Comparison of ENCODE assay signal across 8 mouse cellular contexts in genomic region chr2:166482720-166483616, GRCm38 (mm10).
DNase-seq lines count a peak whose midpoint lies in the region; ATAC-seq and TF ChIP-seq lines count a peak whose summit lies in the region.

No protein-coding gene starts in this region.

- H3K9me3 ChIP-seq in neural tube, embryonic 11.5 days (ENCODE audit: control insufficient read depth, low read length): no peaks in the 10 kb centered on the region
- H3K9me3 ChIP-seq in hindbrain, postnatal 0 days (ENCODE audit: low read length): no peaks in the 10 kb centered on the region

- peak; percentile 60; the same call in 1 of the 2 replicates for ATAC-seq in neural tube, embryonic 11.5 days (ENCODE audit: insufficient read depth, low FRiP score, low TSS enrichment)
- ATAC-seq in hindbrain, postnatal 0 days: peak; percentile 58
- no peak for ATAC-seq in erythroblast, adult 5-6 weeks (replicated peaks; ENCODE audit: low FRiP score, poor library complexity, severe bottlenecking)

- H3K4me3 ChIP-seq in neural tube, embryonic 11.5 days (ENCODE audit: low read depth, low read length): no peak overlapping the region
- H3K4me3 ChIP-seq in embryonic fibroblast, embryonic 13.5 days (ENCODE audit: insufficient read depth, low read length): no peak overlapping the region
- no peak overlapping the region for H3K4me3 ChIP-seq in hindbrain, postnatal 0 days (ENCODE audit: low read length)

- no peaks in the 10 kb centered on the region for H3K27me3 ChIP-seq in neural tube, embryonic 11.5 days (ENCODE audit: control insufficient read depth, insufficient read depth, low read length)
- H3K27me3 ChIP-seq in hindbrain, postnatal 0 days (ENCODE audit: insufficient read depth, low read length): no peaks in the 10 kb centered on the region

- H3K27ac ChIP-seq in neural tube, embryonic 11.5 days (ENCODE audit: low read depth, low read length): peak overlapping the region; percentile 15; the same call in 1 of the 2 replicates
- peak overlapping the region; percentile 1; the same call in 1 of the 2 replicates for H3K27ac ChIP-seq in embryonic fibroblast, embryonic 13.5 days (ENCODE audit: insufficient read depth, low read length)
- H3K27ac ChIP-seq in hindbrain, postnatal 0 days: peak overlapping the region; percentile 65; the same call in 1 of the 2 replicates

- H3K4me1 ChIP-seq in neural tube, embryonic 11.5 days (ENCODE audit: control insufficient read depth, insufficient read depth, low read length): peaks cover 24% of the 10 kb centered on the region
- H3K4me1 ChIP-seq in embryonic fibroblast, embryonic 13.5 days (ENCODE audit: control insufficient read depth, insufficient read depth, low read length): peaks cover 7% of the 10 kb centered on the region
- peaks cover 4% of the 10 kb centered on the region; the same call in 1 of the 2 replicates for H3K4me1 ChIP-seq in hindbrain, postnatal 0 days (ENCODE audit: insufficient read depth, low read length)

- DNase-seq in neural tube, embryonic 11.5 days (ENCODE audit: low spot score): peak; percentile 65
- no peak for DNase-seq in neural tube, embryonic 10.5 days (ENCODE audit: extremely low spot score, low spot score)
- peak; percentile 75 for DNase-seq in hindbrain, postnatal 0 days (ENCODE audit: low spot score)
- DNase-seq in right cerebral cortex, postnatal 10 days (ENCODE audit: low spot score in 2 of 2): peak; percentile 57 to 69
- no peak for DNase-seq in urinary bladder, adult 2 months (ENCODE audit: low spot score)
- no peak for DNase-seq in adrenal gland, postnatal 25 days

- 55% methylated on average over 14 of the region's 14 CpGs for WGBS in neural tube, embryonic 11.5 days
- 22% methylated on average over 14 of the region's 14 CpGs for WGBS in hindbrain, postnatal 0 days

- TF ChIP-seq POLR2A in embryonic fibroblast, embryonic 13.5 days (IDR thresholded peaks at IDR 0.05; ENCODE audit: low read depth, low read length): no peak

- no peak for TF ChIP-seq CTCF in embryonic fibroblast, embryonic 13.5 days (IDR thresholded peaks at IDR 0.05; ENCODE audit: borderline replicate concordance, insufficient read depth, low read length)
- TF ChIP-seq CTCF in hindbrain, postnatal 0 days (IDR thresholded peaks at IDR 0.05; ENCODE audit: low read depth): no peak

- no peaks in the 10 kb centered on the region for H3K36me3 ChIP-seq in neural tube, embryonic 11.5 days (ENCODE audit: control insufficient read depth, insufficient read depth, low read length)
- H3K36me3 ChIP-seq in hindbrain, postnatal 0 days (ENCODE audit: insufficient read depth, low read length): no peaks in the 10 kb centered on the region

- no peak overlapping the region for H3K9ac ChIP-seq in neural tube, embryonic 11.5 days (ENCODE audit: low read length)
- H3K9ac ChIP-seq in hindbrain, postnatal 0 days (replicated peaks; ENCODE audit: low read length): 0 out of 2 replicates have a peak overlapping the region, but pooled peaks have one; percentile 17

- H3K4me2 ChIP-seq in neural tube, embryonic 11.5 days (ENCODE audit: low read depth): no peak overlapping the region
- no peak overlapping the region for H3K4me2 ChIP-seq in hindbrain, postnatal 0 days (ENCODE audit: low read depth, low read length)

Comparison
In these comparisons a context has a peak if more than half of its experiments do, and no peak if none do; other contexts are left out.
1. DNase-seq: peak in neural tube, embryonic 11.5 days (single experiment), hindbrain, postnatal 0 days (single experiment) and right cerebral cortex, postnatal 10 days (2 of 2); none in neural tube, embryonic 10.5 days (single experiment), urinary bladder, adult 2 months (single experiment) and adrenal gland, postnatal 25 days (single experiment).
2. H3K27ac ChIP-seq: peak in every context shown above with its lines; median percentile 65 in hindbrain, postnatal 0 days; 15 in neural tube, embryonic 11.5 days; 1 in embryonic fibroblast, embryonic 13.5 days.